Mouse (Mus musculus) liver, adult (tissue): ENCODE results near the gene Gdf3.

Source experiments
- GATA4 ChIP-seq: IDR thresholded peaks from 2 replicates; pipeline ENCODE4 v1.6.1; 2014; ENCODE audit warnings: mild to moderate bottlenecking, low read length; ENCODE audit not compliant: insufficient replicate concordance

The Gdf3 gene

DNA sequence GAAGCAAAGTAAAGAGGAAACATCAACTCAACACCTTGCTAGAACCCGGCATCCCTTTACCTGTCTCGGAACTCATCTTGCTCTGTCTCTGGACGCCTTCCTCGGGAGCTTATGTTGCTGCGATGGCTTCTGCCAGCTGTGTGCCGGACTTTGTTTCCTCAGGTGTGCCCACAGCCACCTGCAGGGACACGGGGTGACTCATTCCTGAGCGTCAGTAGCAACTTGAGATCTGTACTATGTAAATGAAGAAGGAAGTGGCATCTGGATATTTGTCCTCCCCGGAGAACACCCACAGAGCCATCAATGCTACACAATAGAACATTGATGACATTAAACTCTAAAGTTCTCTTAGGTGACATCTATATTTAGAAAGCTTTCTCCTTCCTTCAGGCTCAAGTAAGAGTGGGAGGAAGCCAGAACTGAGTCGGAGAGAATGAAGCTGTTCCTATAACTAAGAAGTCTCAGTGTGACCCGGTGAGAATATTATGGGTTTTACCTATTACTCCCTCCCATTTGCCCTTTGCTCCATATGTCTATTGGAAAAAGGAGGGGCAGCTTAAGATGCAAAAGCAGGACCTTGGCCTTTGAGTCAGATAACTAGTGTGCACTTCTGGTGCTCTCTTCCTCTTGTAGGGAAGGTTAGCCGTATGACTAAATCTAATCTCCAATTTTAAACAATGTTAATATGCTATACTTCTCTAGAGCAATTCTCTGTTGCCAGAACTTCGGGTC is 18.7 kb downstream of the Gdf3 start:
- TF ChIP-seq GATA4: no peak

DNA sequence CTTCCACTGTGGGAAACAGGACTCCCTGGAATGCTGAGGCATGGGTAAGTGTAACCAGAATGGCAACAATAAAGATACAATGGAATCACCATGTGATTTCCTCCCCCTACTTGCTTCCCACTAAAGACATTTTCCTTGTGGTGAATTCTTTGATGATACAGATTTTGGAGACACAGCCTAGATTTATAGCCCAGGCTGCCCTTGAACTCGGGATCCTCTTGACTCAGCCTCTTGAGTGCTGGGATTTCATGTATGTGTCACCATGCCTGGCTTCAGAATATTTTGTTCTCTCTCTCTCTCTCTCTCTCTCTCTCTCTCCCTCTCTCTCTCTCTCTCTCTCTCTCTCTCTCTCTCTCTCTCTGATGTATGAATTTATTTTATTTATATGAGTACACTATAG is 30.8 kb downstream of the Gdf3 start:
- no peak for TF ChIP-seq GATA4

GRCm38 (mm10) chr6:122577030-122577429 is 32.9 kb downstream of the Gdf3 start:
- TF ChIP-seq GATA4: no peak

DNA sequence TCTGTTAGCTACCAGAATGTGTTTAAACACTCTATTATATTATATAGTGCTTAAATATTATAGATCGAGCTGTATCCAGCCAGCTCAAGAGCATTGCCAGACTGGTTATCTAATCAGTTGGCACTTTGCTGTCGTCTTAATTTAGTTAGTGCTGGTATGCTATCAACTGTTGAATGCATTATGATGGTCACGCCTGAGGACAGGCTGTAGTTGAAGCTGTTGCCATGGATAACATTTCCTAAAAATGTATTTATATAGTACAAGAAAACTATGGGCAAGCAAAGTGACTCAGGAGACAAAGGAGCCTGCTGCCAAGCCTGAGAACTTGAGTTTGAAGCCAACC is 38.3 kb downstream of the Gdf3 start:
- no peak for TF ChIP-seq GATA4

GRCm38 (mm10) chr6:122570695-122571616 is 38.9 kb downstream of the Gdf3 start:
- no peak for TF ChIP-seq GATA4

- no peak for TF ChIP-seq GATA4
Observed at GRCm38 (mm10) chr6:122569762-122570161, 40.1 kb downstream of the Gdf3 start.

DNA sequence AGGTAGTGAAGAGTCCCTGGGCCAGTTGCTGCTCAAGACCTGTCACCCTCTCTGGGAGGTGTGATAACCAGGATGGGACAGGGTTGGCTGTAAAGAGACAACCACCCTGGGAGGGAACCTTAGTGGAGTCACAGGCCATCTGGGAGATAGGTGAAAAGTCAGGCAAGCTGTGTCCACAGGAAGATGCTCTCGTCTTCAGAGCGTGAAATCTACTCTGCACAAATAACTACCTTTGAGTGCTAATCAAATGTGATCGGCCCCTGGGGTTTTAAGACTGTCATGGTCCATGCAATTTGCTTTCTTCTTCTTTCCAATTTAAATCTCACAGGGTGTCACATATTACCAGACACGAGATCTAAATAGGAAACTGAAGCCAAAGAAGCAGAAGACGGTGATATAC is 40.8 kb downstream of the Gdf3 start:
- TF ChIP-seq GATA4: no peak

DNA sequence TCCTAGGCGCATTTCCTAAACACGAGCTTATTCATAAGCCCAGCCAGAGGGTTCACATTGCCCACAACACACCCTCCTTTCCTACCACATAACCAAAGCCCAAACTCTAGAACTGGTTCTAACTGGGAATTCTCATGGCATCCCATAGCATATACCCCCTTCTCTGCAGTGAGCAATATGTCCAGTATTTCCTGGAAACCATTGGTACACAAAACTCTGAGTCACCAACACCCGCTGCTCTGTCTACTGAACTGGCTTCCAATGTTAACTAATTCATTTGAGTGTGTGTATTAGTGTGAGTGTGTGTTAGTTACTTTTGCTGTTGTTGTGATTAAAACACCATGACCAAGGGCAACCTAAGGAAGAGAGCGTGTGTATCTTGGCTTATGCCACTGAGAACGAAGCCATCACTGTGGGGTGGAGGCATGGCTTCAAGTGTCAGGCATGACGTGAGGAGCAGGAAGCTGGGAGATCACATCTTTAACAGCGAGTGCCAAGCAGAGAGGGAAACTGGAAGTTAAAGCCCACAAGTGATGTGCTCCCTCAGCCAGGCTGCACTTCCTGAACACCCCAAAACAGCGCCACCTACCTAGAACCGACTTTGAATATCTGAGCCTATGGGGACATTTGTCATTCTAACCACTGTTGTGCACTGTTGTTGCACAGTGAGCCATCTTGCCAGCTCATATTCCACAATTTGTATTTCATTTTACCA is 44.7 kb downstream of the Gdf3 start:
- TF ChIP-seq GATA4: no peak

DNA sequence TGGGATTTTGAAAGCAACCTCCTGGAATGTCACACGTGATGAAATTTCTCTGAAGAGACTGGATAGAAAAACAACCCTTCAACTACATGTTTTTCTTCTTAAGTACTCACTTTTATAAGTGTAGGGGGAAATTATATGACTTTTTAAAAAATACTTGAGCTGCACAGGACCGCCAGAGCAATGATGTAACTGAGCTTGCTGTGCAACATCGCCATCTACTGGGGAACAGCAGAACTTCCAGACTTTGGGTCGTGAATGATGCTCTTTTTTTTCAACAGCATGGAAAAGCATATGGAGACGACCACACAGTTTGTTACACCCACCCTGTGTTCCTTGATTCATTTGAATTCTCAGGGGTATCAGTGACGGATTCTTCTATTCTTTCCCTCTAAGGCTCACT is 47.4 kb downstream of the Gdf3 start:
- no peak for TF ChIP-seq GATA4

- TF ChIP-seq GATA4: no peak
Observed at GRCm38 (mm10) chr6:122561005-122561404, 48.9 kb downstream of the Gdf3 start.

DNA sequence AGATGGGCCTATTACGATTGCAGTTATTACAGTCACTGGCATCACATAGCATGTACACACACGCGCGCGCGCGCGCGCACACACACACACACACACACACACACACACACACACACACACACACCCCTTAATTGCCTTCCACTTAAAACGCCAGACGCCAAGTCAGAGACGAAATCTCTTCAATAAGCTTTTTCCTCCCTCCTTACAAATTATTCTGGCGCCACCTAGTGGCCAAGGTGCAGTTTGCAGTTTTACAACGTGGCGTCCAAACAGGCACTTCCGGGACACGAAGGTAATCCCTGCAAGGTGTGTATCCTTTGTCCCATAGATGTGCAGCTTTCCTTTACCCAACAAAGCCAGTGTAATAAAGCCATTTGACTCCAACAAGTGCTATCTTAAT is 49.5 kb downstream of the Gdf3 start:
- TF ChIP-seq GATA4: no peak

GRCm38 (mm10) chr6:122556959-122557561 is 52.8 kb downstream of the Gdf3 start:
- TF ChIP-seq GATA4: no peak
